Mouse (Mus musculus): Measurements from ENCODE around the gene Brd3.
"Not testable (repeated sequence)": the region's sequence is repeated elsewhere in the genome, so short reads cannot be mapped to it uniquely, and the experiment has no call there.

DNA sequence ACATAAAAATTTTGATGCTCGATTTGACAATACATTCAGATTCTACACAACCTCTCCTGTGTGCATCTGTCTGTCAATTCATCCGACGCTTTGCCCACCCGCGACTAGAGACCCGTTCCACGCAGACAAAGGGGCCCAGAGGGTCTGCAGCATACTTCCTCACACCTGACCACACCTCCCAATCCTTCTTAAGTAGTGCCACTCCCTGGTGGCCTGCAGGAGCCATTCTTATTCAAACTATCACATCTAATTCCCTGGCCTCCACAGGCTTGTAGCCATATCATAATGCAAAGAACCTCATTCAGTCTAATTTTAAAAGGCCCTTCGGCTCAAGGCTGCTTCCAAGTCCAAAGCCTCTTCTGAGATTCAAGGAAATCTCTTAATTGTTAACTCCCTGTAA is 38.6 kb upstream of the Brd3 start:
- TF ChIP-seq HCFC1 (IDR thresholded peaks at IDR 0.05; ENCODE audit: borderline replicate concordance, insufficient read depth, low read length); MAFK (IDR thresholded peaks at IDR 0.05; ENCODE audit: insufficient read depth, low read depth, low read length): not testable (repeated sequence)
